Mouse (Mus musculus) ES-E14 (cell line): ENCODE measurements around the gene Rhbdd3. TPM values are rescaled to one million over a fixed set of nuclear protein-coding genes. Genes with fewer than 3 reads are reported as not detected.
A peak's percentile ranks its signal among the peaks of the same experiment; 100 is the strongest.

Experiments
- DNase-seq: peaks from one replicate; pipeline ENCODE4 v3.0.0-alpha.2; 2013; ENCODE audit warnings: low read depth, low spot score
- H3K27ac ChIP-seq: 2 replicates; pipeline ENCODE4 v1.5.1; 2012; ENCODE audit warnings: low read depth, mild to moderate bottlenecking, low read length, moderate library complexity, mixed read lengths; ENCODE audit not compliant: poor library complexity, insufficient read depth, severe bottlenecking
- H3K36me3 ChIP-seq: 2 replicates; pipeline ENCODE4 v1.6.1; 2012; ENCODE audit warnings: mild to moderate bottlenecking, low read length, moderate library complexity, mixed read lengths; ENCODE audit not compliant: control insufficient read depth, poor library complexity, insufficient read depth, severe bottlenecking
- H3K4me1 ChIP-seq, 2 experiments: fragments of 150-350 bp in 1 of 2; sonication (generic) in 1 of 2; 2 replicates each; pipeline ENCODE4 v1.6.1; 2012; ENCODE audit warnings: low read length in 2 of 2, mild to moderate bottlenecking in 1 of 2, mixed read lengths in 1 of 2; ENCODE audit not compliant: control insufficient read depth in 2 of 2, insufficient read depth in 2 of 2, poor library complexity in 1 of 2
- H3K4me3 ChIP-seq, 2 experiments: fragments of 150-350 bp in 1 of 2; sonication (generic) in 1 of 2; 2 replicates each; pipeline ENCODE4 v1.5.1; 2012; ENCODE audit warnings: low read length in 2 of 2, low read depth in 1 of 2, mild to moderate bottlenecking in 1 of 2, mixed read lengths in 1 of 2; ENCODE audit not compliant: insufficient read depth in 1 of 2, poor library complexity in 1 of 2, severe bottlenecking in 1 of 2
- H3K9ac ChIP-seq: 2 replicates; pipeline ENCODE4 v1.6.1; 2012; ENCODE audit warnings: low read depth, mild to moderate bottlenecking, low read length, mixed read lengths; ENCODE audit not compliant: poor library complexity, insufficient read depth, severe bottlenecking
- H3K9me3 ChIP-seq: fragments of 150-350 bp; sonication (generic); 2 replicates; pipeline ENCODE4 v1.6.1; 2012; ENCODE audit warnings: low read depth, mild to moderate bottlenecking, low read length; ENCODE audit not compliant: control insufficient read depth, insufficient read depth
- CHD2 ChIP-seq: IDR thresholded peaks from 2 replicates; pipeline ENCODE4 v1.6.1; 2014; ENCODE audit warnings: mild to moderate bottlenecking, low read depth, low read length, inconsistent platforms
- HCFC1 ChIP-seq: IDR thresholded peaks from 2 replicates; pipeline ENCODE4 v1.6.1; 2012; ENCODE audit warnings: low read length, inconsistent platforms, borderline replicate concordance; ENCODE audit not compliant: insufficient read depth
- MAFK ChIP-seq: IDR thresholded peaks from 2 replicates; pipeline ENCODE4 v1.6.1; 2014; ENCODE audit warnings: mild to moderate bottlenecking, low read depth, low read length, inconsistent platforms; ENCODE audit not compliant: insufficient read depth
- ZC3H11A ChIP-seq: IDR thresholded peaks from 2 replicates; pipeline ENCODE4 v1.6.1; 2012; ENCODE audit warnings: low read depth, mild to moderate bottlenecking, inconsistent platforms, low read length, borderline replicate concordance
- ZNF384 ChIP-seq: IDR thresholded peaks from 2 replicates; pipeline ENCODE4 v1.6.1; 2012; ENCODE audit warnings: low read depth, low read length, inconsistent platforms
- in situ Hi-C, 2 experiments: fragments of 600-800 bp; cut with MboI; formaldehyde crosslinking; loops; one replicate each; pipeline ENCODE4 v1.15.1; 2025; ENCODE audit warnings: low sequenced_read_pairs in 2 of 2, inconsistent platforms in 1 of 2; ENCODE audit not compliant: unreplicated experiment in 2 of 2
- total RNA-seq: library from RNA; depleted of rRNA; stranded (reverse); fragments of 300-350 nt; gene quantifications from 2 replicates; pipeline ENCODE4 v1.2.3, GENCODE M21; 2012; rRNA removed

The Rhbdd3 gene
- 33.9 and 40.5 TPM in 2 replicates for total RNA-seq

GRCm38 (mm10) chr11:5098736-5099542 lies at the start of gene Rhbdd3, which contains the start of gene Ewsr1:
TSS of gene Rhbdd3 (plus strand) at chr11:5098926.
TSS of gene Ewsr1 (minus strand) at chr11:5099266.
- Histone ChIP-seq H3K36me3 (peaks cover 11% of the 10 kb centered on the region), H3K27ac (peak within 1 kb of the TSS; percentile 94), H3K4me1 (peaks cover 5 to 11% of the 10 kb centered on the region in 2 experiments; a peak in 3 of 4 replicates), H3K9ac (peak within 1 kb of the TSS; percentile 99), H3K9me3 (no peaks in the 10 kb centered on the region), H3K4me3 (peak within 1 kb of the TSS; percentile 79 to 84)
- peak; percentile 92 for DNase-seq
- TF ChIP-seq MAFK (peak; percentile 90), ZNF384 (peak; percentile 42; the same call in 1 of the 2 replicates), CHD2 (peak; percentile 45; the same call in 1 of the 2 replicates), HCFC1 (no peak)
- in situ Hi-C loops, result no loop called here

GRCm38 (mm10) chr11:5051629-5052028 lies 47.1 kb upstream of the Rhbdd3 start:
- H3K4me1 ChIP-seq, result peaks cover 14 to 38% of the 10 kb centered on the region in 2 experiments
- in situ Hi-C loops, result no loop called here
- no peaks in the 10 kb centered on the region for H3K36me3 ChIP-seq
- no peak overlapping the region for H3K4me3 ChIP-seq
- H3K9me3 ChIP-seq, result no peaks in the 10 kb centered on the region
- no peak overlapping the region for H3K27ac ChIP-seq
- H3K9ac ChIP-seq, result no peak overlapping the region
- no peak for TF ChIP-seq CHD2
- no peak for TF ChIP-seq ZC3H11A
- no peak for TF ChIP-seq ZNF384
- TF ChIP-seq HCFC1, result no peak
- no peak for TF ChIP-seq MAFK
- DNase-seq, result no peak

GRCm38 (mm10) chr11:5052200-5052854 lies 46.4 kb upstream of the Rhbdd3 start:
- Histone ChIP-seq H3K27ac (no peak overlapping the region), H3K36me3 (no peaks in the 10 kb centered on the region), H3K9ac (no peak overlapping the region), H3K4me3 (no peak overlapping the region), H3K4me1 (peaks cover 14 to 41% of the 10 kb centered on the region in 2 experiments), H3K9me3 (no peaks in the 10 kb centered on the region)
- TF ChIP-seq MAFK (no peak), ZNF384 (peak; percentile 4; the same call in 1 of the 2 replicates)
- in situ Hi-C loops, result no loop called here
- no peak for DNase-seq

- Histone ChIP-seq H3K9me3 (no peaks in the 10 kb centered on the region), H3K9ac (no peak overlapping the region), H3K4me3 (no peak overlapping the region), H3K27ac (no peak overlapping the region), H3K36me3 (no peaks in the 10 kb centered on the region), H3K4me1 (peaks cover 17 to 42% of the 10 kb centered on the region in 2 experiments)
- no peak for DNase-seq
- TF ChIP-seq CHD2 (no peak), ZNF384 (no peak)
- in situ Hi-C loops, result no loop called here
Observed at GRCm38 (mm10) chr11:5054151-5054550, 44.6 kb upstream of the Rhbdd3 start.
